Mouse (Mus musculus): ENCODE results near the gene Hamp2.

DNA sequence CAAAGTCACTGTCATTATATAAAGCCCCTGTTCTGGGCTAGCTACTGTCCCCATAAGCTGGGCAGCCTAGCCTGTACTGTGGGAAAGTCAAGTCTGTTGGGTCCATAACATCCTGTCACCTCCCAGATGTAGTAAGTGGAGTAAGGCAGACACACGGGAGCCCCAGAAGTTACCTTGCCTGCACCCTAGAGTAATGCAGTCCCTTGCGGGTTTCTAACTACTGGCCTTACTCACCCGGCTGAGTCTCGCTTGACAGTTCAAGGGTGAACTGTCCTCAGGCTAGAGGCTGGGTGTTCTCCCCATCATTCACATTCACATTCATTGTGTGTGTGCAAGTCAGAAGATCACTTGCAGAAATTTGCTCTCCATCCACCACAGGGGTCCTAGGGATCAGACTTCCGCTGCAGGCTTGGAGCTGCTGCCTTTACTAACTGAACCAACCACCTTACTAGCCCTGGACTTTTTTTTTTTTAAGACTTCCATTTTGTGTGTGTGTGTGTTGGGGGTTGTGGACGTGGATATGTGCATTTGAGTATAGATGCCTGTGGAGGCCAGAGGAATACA, 35.4 kb upstream of the Hamp2 start:
- TF ChIP-seq CTCF (IDR thresholded peaks at IDR 0.05; ENCODE audit: extremely low read depth, insufficient read depth, insufficient read length, insufficient replicate concordance) (no peak), POLR2A (IDR thresholded peaks at IDR 0.05; ENCODE audit: low read depth, low read length) (no peak)

All from spleen, adult 2 months (tissue).